Mouse (Mus musculus) MEL (cell line): ENCODE results near the gene Rgs6. TPM values are rescaled to one million over a fixed set of nuclear protein-coding genes. Genes with fewer than 3 reads are reported as not detected.

ENCODE experiments used
- DNase-seq: peaks from one replicate; pipeline ENCODE4 v3.0.0; 2011; ENCODE audit warnings: low read depth, low spot score
- H3K27ac ChIP-seq: 2 replicates; pipeline ENCODE4 v1.5.1; 2012; ENCODE audit warnings: low read depth, mild to moderate bottlenecking, control low read depth, low read length, moderate library complexity; ENCODE audit not compliant: control insufficient read depth
- H3K27me3 ChIP-seq, 2 experiments: fragments of 150-350 bp in 1 of 2; sonication (generic) in 1 of 2; 2 replicates each; pipeline ENCODE4 v1.6.1; 2012; ENCODE audit warnings: low read length in 2 of 2, mild to moderate bottlenecking in 2 of 2, improper control_type of control experiment in 1 of 2, moderate library complexity in 1 of 2; ENCODE audit not compliant: insufficient read depth in 2 of 2, control insufficient read depth in 1 of 2
- H3K36me3 ChIP-seq, 2 experiments: 2 replicates each; pipeline ENCODE4 v1.6.1; 2012 to 2014; ENCODE audit warnings: low read length in 2 of 2, improper control_type of control experiment in 1 of 2, inconsistent platforms in 1 of 2, mild to moderate bottlenecking in 1 of 2; ENCODE audit not compliant: insufficient read depth in 2 of 2, control insufficient read depth in 1 of 2
- H3K4me1 ChIP-seq, 2 experiments: fragments of 150-350 bp in 1 of 2; sonication (generic) in 1 of 2; 2 replicates each; pipeline ENCODE4 v1.6.1; 2012; ENCODE audit warnings: low read length in 2 of 2, improper control_type of control experiment in 1 of 2, mild to moderate bottlenecking in 1 of 2; ENCODE audit not compliant: insufficient read depth in 2 of 2, control insufficient read depth in 1 of 2
- H3K4me3 ChIP-seq, 2 experiments: fragments of 150-350 bp in 1 of 2; sonication (generic) in 1 of 2; 2 replicates each; pipeline ENCODE4 v1.5.1; 2012; ENCODE audit warnings: low read depth in 2 of 2, low read length in 2 of 2, mild to moderate bottlenecking in 2 of 2, moderate library complexity in 2 of 2, control low read depth in 1 of 2, improper control_type of control experiment in 1 of 2; ENCODE audit not compliant: control insufficient read depth in 1 of 2, insufficient read depth in 1 of 2
- H3K79me2 ChIP-seq: 2 replicates; pipeline ENCODE4 v1.6.1; 2012; ENCODE audit warnings: mild to moderate bottlenecking, low read length, moderate library complexity; ENCODE audit not compliant: control insufficient read depth, poor library complexity, insufficient read depth
- H3K9ac ChIP-seq: 2 replicates; pipeline ENCODE4 v1.6.1; 2012; ENCODE audit warnings: low read depth, mild to moderate bottlenecking, control low read depth, low read length, moderate library complexity; ENCODE audit not compliant: control insufficient read depth, poor library complexity, severe bottlenecking
- H3K9me3 ChIP-seq: fragments of 150-350 bp; sonication (generic); replicated peaks from 2 replicates; pipeline ENCODE4 v1.6.1; 2012; ENCODE audit warnings: mild to moderate bottlenecking, low read length, improper control_type of control experiment, moderate library complexity; ENCODE audit not compliant: insufficient read depth
- CHD2 ChIP-seq: IDR thresholded peaks from 2 replicates; pipeline ENCODE4 v1.6.1; 2011; ENCODE audit warnings: low read length, improper control_type of control experiment
- CTCF ChIP-seq, 3 experiments: IDR thresholded peaks in 2 of 3; conservative IDR thresholded peaks in 1 of 3; 2 replicates each; pipeline ENCODE4 v1.5.1; 2011 to 2012; ENCODE audit warnings: low read length in 3 of 3, low read depth in 2 of 3, mild to moderate bottlenecking in 2 of 3, improper control_type of control experiment in 1 of 3, inconsistent platforms in 1 of 3, mixed read lengths in 1 of 3, moderate library complexity in 1 of 3; ENCODE audit not compliant: control insufficient read depth in 1 of 3, insufficient read depth in 1 of 3, poor library complexity in 1 of 3, severe bottlenecking in 1 of 3
- E2F4 ChIP-seq: IDR thresholded peaks from 2 replicates; pipeline ENCODE4 v1.6.1; 2011; ENCODE audit warnings: low read depth, low read length, improper control_type of control experiment, borderline replicate concordance
- ELF1 ChIP-seq: IDR thresholded peaks from 2 replicates; pipeline ENCODE4 v1.6.1; 2014; ENCODE audit warnings: low read depth, mild to moderate bottlenecking, inconsistent platforms, low read length, improper control_type of control experiment, moderate library complexity
- MAX ChIP-seq: IDR thresholded peaks from 2 replicates; pipeline ENCODE4 v1.6.1; 2011; ENCODE audit warnings: low read length, improper control_type of control experiment
- MAZ ChIP-seq: IDR thresholded peaks from 2 replicates; pipeline ENCODE4 v1.6.1; 2012; ENCODE audit warnings: low read depth, mild to moderate bottlenecking, inconsistent platforms, low read length, improper control_type of control experiment
- MEF2A ChIP-seq: IDR thresholded peaks from 2 replicates; pipeline ENCODE4 v1.6.1; 2014; ENCODE audit warnings: low read depth, mild to moderate bottlenecking, inconsistent platforms, low read length, improper control_type of control experiment; ENCODE audit not compliant: poor library complexity, insufficient replicate concordance, severe bottlenecking; ENCODE audit errors: extremely low read depth
- MXI1 ChIP-seq: IDR thresholded peaks from 2 replicates; pipeline ENCODE4 v1.6.1; 2011; ENCODE audit warnings: mild to moderate bottlenecking, low read depth, low read length, improper control_type of control experiment
- POLR2AphosphoS2 ChIP-seq: IDR thresholded peaks from 2 replicates; pipeline ENCODE4 v1.6.1; 2011; ENCODE audit warnings: low read length, improper control_type of control experiment
- SMC3 ChIP-seq: IDR thresholded peaks from 2 replicates; pipeline ENCODE4 v1.6.1; 2011; ENCODE audit warnings: low read depth, low read length, improper control_type of control experiment
- TCF12 ChIP-seq: IDR thresholded peaks from 2 replicates; pipeline ENCODE4 v1.6.1; 2014; ENCODE audit warnings: low read depth, mild to moderate bottlenecking, inconsistent platforms, low read length, improper control_type of control experiment, moderate library complexity
- USF2 ChIP-seq, 2 experiments: IDR thresholded peaks; 2 replicates each; pipeline ENCODE4 v1.6.1; 2011 to 2012; ENCODE audit warnings: improper control_type of control experiment in 2 of 2, low read length in 2 of 2, borderline replicate concordance in 1 of 2, inconsistent platforms in 1 of 2, low read depth in 1 of 2, mild to moderate bottlenecking in 1 of 2; ENCODE audit not compliant: insufficient read depth in 1 of 2
- ZC3H11A ChIP-seq: IDR thresholded peaks from 2 replicates; pipeline ENCODE4 v1.6.1; 2012; ENCODE audit warnings: low read depth, mild to moderate bottlenecking, inconsistent platforms, low read length, improper control_type of control experiment
- ZKSCAN1 ChIP-seq: IDR thresholded peaks from 2 replicates; pipeline ENCODE4 v1.6.1; 2012; ENCODE audit warnings: low read depth, mild to moderate bottlenecking, inconsistent platforms, low read length, improper control_type of control experiment, moderate library complexity
- ZNF384 ChIP-seq: IDR thresholded peaks from 2 replicates; pipeline ENCODE4 v1.6.1; 2012; ENCODE audit warnings: low read depth, mild to moderate bottlenecking, inconsistent platforms, low read length, improper control_type of control experiment
- polyA plus RNA-seq, 2 experiments: library from polyadenylated mRNA; stranded (reverse) in 1 of 2; unstranded in 1 of 2; fragments of >175 nt in 1 of 2; fragments of >200 nt in 1 of 2; gene quantifications; 2 replicates each; pipeline versions ENCODE4 v1.2.1 to v1.2.4; 2012; ENCODE audit warnings: low replicate concordance in 2 of 2, low read depth in 1 of 2; ENCODE audit not compliant: insufficient read length in 2 of 2, insufficient read depth in 1 of 2, missing spikeins in 1 of 2
- total RNA-seq: library from RNA; depleted of rRNA; stranded (reverse); fragments of 300-350 nt; gene quantifications from 2 replicates; pipeline ENCODE4 v1.2.3, GENCODE M21; 2012

The Rgs6 gene
- total and polyA plus RNA-seq, 3 experiments, result not detected

DNA sequence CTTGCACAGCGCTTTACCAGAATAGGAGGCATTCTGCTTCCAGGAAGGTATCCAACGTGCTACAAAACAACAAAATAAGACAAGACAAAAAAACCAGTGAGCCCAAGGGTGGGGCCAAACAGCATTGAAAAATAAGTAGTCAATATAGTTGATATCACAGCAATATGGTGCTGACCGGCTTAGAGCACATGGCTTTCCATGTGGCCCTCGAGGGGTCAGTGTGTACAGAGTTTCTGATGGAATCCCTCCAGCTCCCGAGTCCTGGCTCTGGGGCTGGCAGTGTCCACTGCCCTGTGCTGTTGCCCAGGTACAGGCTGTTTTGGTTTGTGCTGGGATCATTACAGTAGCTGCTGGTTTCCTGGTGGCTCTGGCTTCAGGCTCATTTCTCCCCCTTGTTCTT lies 35.7 kb upstream of the Rgs6 start:
- TF ChIP-seq MAX (no peak), MXI1 (no peak)
- no peak overlapping the region for H3K4me3 ChIP-seq
- H3K27me3 ChIP-seq, result no peaks in the 10 kb centered on the region; a peak in 2 of 4 replicates
- H3K27ac ChIP-seq, result no peak overlapping the region
- DNase-seq, result no peak
- no peak overlapping the region for H3K9ac ChIP-seq
- H3K9me3 ChIP-seq, result no peaks in the 10 kb centered on the region
- peaks cover 4 to 5% of the 10 kb centered on the region in 2 experiments; a peak in 3 of 4 replicates for H3K4me1 ChIP-seq
- H3K36me3 ChIP-seq, result no peaks in the 10 kb centered on the region; a peak in 1 of 4 replicates
- H3K79me2 ChIP-seq, result no peaks in the 10 kb centered on the region

DNA sequence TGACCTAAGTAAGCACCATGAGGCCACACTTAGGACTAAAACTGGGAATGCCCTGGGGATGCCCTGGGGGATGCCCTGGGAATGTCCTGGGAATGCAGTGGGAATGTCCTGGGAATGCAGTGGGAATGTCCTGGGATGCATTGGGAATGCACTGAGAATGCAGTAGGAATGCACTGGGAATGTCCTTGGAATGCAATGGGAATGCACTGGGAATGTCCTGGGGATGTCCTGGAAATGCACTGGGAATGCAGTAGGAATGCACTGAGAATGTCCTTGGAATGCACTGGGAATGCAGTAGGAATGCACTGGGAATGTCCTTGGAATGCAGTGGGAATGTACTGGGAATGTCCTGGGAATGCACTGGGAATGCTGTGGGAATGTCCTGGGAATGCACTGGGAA lies 25.2 kb upstream of the Rgs6 start:
- Histone ChIP-seq H3K9ac (no peak overlapping the region), H3K4me3 (no peak overlapping the region), H3K79me2 (no peaks in the 10 kb centered on the region), H3K27me3 (peaks cover 0 to 2% of the 10 kb centered on the region in 2 experiments; a peak in 2 of 4 replicates), H3K4me1 (no peaks in the 10 kb centered on the region; a peak in 2 of 4 replicates), H3K36me3 (no peaks in the 10 kb centered on the region), H3K9me3 (no peaks in the 10 kb centered on the region), H3K27ac (no peak overlapping the region)
- no peak for TF ChIP-seq TCF12
- no peak for TF ChIP-seq MEF2A
- no peak for TF ChIP-seq MAZ
- no peak for TF ChIP-seq ZKSCAN1
- TF ChIP-seq ZC3H11A, result no peak
- no peak for TF ChIP-seq ELF1
- no peak for DNase-seq

DNA sequence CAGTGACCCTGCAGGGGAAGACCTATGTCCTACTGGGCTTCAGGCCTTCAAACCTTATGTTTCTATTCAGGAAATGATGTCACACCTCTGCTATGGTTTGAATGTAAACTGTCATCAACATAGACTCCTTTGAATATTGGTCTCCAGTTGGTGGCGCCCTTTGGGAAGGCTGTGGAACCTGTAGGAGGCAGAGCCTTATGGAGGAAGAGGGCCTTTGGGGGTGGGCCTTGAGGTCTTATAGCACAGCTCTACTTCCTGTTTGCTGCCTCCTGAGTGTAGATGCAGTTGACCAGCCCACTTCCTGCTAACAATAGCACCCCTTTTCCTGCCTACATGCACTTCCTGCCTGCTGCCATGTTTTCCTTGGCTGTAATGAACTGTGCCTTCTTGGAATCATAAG lies 19.7 kb upstream of the Rgs6 start:
- Histone ChIP-seq H3K9ac (no peak overlapping the region), H3K27ac (no peak overlapping the region), H3K27me3 (peaks cover 0 to 4% of the 10 kb centered on the region in 2 experiments; a peak in 2 of 4 replicates), H3K9me3 (no peaks in the 10 kb centered on the region), H3K4me1 (no peaks in the 10 kb centered on the region; a peak in 2 of 4 replicates), H3K79me2 (no peaks in the 10 kb centered on the region), H3K36me3 (no peaks in the 10 kb centered on the region), H3K4me3 (no peak overlapping the region)
- TF ChIP-seq CTCF (IDR thresholded peaks at IDR 0.05 in 2 of 3, conservative IDR thresholded peaks at IDR 0.05 in 1 of 3; ENCODE audit: control insufficient read depth in 1 of 3, insufficient read depth in 1 of 3, low read depth in 2 of 3, low read length in 3 of 3, poor library complexity in 1 of 3, severe bottlenecking in 1 of 3), result peak in 1 of 3 experiments; percentile 19; a peak in 2 of 6 replicates
- TF ChIP-seq MXI1, result no peak
- peak; percentile 14 for DNase-seq

DNA sequence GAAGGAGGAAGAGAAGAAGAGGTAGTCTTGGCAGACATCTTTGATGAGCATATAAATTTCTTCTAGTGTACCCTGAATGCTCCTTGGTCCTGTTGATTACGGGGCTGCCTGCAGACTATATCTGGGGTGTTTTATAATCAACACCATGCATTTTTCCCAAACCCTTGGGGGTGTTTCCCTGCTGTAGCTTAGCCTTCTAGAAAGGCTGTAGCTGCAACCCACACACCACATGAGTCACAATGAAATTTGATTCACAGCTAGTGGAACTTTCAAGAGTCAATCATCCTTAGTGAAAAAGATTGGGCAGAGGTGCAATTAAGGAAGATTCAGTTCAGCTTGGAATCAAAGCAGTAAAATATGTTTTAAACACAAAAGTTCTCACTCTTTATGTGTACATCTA lies 15.4 kb upstream of the Rgs6 start:
- H3K4me1 ChIP-seq, result no peaks in the 10 kb centered on the region; a peak in 2 of 4 replicates
- no peaks in the 10 kb centered on the region for H3K79me2 ChIP-seq
- no peak for DNase-seq
- peaks cover 0 to 4% of the 10 kb centered on the region in 2 experiments; a peak in 2 of 4 replicates for H3K27me3 ChIP-seq
- H3K27ac ChIP-seq, result no peak overlapping the region
- H3K9ac ChIP-seq, result no peak overlapping the region
- no peaks in the 10 kb centered on the region for H3K36me3 ChIP-seq
- H3K9me3 ChIP-seq, result no peaks in the 10 kb centered on the region
- TF ChIP-seq CHD2 (no peak), SMC3 (no peak), ZNF384 (no peak), POLR2AphosphoS2 (no peak), USF2 (IDR thresholded peaks at IDR 0.05; ENCODE audit: borderline replicate concordance in 1 of 2, insufficient read depth in 1 of 2, low read depth in 1 of 2, low read length in 2 of 2) (no peak), E2F4 (no peak)
- H3K4me3 ChIP-seq, result no peak overlapping the region
